Mouse (Mus musculus): ENCODE results near the gene Fpr1. TPM values are rescaled to one million over a fixed set of nuclear protein-coding genes. Genes with fewer than 3 reads are reported as not detected.

Gene Fpr1
- total RNA-seq (2015; ENCODE audit: low replicate concordance), result 5.0 and 13.4 TPM in 2 replicates
- total RNA-seq (2017; ENCODE audit: low replicate concordance), result 4.5 and 9.2 TPM in 2 replicates

DNA sequence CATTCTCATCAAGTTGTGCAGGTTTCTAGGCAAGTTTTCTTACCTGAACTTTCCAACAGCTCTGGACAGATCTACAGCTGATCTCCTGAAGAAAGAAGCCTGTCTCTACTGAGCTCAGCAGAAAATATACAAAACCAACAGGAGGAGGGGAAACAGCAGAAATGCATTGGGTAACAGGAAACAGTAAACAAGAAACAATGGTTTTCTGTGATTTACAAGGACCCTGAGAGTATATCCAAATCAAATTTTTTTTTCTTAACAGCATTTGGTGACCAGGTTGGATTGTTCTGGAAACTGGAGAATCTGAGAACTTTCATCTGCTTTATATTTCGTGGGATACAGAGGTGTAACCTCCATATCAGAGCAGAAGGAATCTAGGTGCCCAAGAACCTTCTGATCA is at the start of gene Fpr1:
Gene Fpr1, minus strand, starts transcription at position 101 of the 400 bp plus-strand sequence.
- no peak for ATAC-seq (replicated peaks; ENCODE audit: low FRiP score, poor library complexity, severe bottlenecking)

DNA sequence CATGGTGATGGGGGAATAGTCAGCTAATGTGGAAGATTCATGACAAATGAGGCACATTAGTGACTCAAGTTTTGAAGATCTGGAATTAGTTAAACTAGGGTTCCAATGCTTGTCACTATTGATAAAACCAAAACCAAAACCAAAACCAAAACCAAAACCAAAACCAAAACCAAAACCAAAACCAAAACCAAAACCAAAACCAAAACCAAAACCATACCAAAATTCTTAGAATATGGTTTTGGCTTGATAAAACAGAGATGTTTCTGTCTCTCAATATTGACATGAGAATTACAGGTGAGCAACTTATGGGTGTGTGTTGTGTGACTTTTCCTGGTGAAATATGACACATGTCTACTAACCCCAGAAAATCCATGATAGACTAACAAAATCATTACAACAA is 34.0 kb upstream of the Fpr1 start:
- no peak for ATAC-seq (replicated peaks; ENCODE audit: low FRiP score, poor library complexity, severe bottlenecking)

DNA sequence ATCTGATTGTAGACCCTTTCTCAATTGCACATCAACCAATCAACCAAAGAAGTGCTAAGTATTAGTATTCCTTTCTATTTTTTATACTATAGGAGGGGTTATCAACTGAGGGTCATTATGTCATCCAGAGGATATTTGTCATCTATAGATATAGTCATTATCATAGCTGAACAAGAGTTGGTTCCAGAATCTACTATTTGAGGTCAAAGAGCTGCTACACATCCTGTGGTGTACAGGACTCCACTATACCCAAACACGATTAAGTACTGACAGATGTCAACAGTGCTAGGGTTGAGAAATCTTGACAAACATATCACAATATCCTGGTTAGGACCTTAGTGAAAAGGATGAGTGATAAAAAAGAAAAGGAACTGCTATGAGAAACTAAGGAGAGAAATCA is 33.6 kb upstream of the Fpr1 start:
- ATAC-seq (replicated peaks; ENCODE audit: low FRiP score, poor library complexity, severe bottlenecking), result no peak

DNA sequence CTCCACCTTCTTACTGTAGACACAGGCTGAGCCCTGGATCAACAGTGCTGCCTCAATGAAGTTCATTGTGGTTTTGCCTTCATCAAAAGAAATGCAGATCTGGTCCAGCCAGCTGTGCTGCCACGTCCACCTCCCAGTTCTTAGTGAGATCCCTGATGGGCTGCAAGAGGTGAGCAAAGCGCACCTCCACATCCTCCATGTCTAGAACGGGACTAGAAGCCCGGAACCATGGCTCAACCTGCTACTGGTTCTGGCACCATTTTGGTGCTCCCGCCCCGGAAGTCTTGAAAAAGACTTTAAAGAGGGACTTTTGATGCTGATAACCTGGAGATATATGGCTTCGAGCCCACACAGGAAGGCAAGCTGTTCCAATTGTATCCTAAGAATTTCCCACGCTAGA is 28.9 kb upstream of the Fpr1 start:
- ATAC-seq (replicated peaks; ENCODE audit: low FRiP score, poor library complexity, severe bottlenecking), result 0 out of 2 replicates have a peak, but pooled peaks have one; percentile 54

DNA sequence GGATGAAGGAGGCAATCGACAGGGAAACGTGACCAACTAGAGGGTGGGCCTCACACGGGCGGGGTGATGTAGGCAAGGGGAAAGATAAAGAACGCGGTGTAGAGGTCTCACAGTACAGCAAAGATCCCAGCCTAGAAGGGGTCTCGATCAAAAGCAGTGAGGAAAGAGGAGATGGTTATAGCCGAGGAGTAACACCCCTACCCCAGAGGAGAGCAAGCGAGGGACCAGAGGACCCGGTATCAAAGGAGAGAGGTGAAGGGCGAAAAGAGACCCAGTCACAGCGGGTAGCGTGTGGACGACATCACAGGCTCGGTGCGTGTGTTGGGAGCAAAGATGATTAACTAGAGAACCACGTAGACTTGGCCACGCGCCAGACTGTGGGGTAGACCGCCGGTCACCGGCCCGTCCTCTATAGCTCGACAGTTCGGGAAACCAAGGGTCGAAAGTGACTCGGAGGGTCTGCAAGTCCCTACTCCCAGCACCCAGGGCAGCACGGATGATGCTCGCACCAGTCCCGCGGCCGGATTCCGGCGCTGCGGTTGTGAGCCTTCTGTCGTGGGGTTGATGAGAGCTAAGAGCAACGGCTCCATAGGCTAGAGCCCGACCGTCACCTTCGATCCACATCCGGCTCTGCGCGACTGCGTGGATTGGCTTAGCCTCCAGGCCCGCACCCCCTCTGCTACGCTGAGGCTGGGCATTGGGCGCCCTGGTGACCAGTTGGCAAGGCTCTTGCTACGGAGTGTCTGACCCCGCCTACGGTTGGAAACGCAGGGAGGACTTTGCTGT is 26.1 kb upstream of the Fpr1 start:
- ATAC-seq (replicated peaks; ENCODE audit: low FRiP score, poor library complexity, severe bottlenecking), result no peak

DNA sequence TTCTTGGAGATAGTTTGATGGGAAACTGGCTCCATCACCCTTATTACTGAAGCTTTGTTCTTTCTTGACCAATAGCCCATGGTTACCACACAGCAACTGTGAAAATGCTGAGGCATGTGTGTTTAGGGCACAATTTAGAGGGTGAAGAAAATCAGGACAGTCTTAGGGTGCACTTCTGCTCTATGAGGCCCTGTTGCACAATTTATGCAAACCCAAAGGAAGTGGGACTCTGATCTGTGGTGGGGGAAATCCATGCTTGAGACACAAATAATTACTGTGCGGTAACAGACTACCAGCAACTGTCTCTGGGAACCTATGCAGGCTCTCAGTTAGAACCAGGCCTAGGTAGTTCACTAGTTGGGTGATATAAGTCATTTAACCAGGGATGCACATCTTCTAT is 17.0 kb upstream of the Fpr1 start:
- no peak for ATAC-seq (replicated peaks; ENCODE audit: low FRiP score, poor library complexity, severe bottlenecking)

DNA sequence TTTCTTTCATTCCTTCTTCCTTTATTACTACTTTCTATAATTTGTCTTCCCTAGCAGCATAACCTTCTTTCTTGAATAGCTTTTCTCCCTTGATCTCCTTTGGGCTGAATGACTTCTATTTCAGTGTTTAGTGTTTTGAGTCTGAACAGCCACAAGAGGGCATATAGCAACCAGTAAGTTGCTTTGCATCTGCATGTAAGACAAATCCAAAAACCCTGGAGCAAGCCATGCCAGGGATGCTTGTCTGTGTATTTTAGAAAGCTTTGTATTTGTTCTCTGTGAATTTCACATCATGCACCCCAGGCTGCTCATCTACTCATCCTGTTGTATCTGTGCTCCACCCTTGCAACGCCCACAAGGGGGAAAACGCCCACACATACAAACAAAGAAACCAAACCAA is 15.5 kb upstream of the Fpr1 start:
- no peak for ATAC-seq (replicated peaks; ENCODE audit: low FRiP score, poor library complexity, severe bottlenecking)

DNA sequence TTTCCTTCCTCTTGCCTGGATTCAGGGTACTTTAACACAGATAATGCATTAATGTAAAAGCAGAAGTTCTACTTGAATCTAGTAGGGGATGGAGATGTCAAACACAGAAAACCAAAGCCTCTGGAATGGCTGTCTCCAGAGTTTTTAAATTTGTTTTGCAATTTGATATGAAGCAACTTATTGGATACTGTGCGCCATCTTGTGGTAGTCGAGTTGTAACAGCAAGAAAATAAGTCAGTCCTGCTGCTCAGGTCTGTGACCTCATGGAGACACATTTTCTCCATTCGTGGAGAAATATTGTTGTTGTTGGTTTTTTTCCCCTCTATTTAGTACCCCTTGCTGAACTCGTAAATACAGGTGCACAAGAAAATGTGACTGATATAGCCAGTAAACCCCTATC is 12.3 kb upstream of the Fpr1 start:
- no peak for ATAC-seq (replicated peaks; ENCODE audit: low FRiP score, poor library complexity, severe bottlenecking)

DNA sequence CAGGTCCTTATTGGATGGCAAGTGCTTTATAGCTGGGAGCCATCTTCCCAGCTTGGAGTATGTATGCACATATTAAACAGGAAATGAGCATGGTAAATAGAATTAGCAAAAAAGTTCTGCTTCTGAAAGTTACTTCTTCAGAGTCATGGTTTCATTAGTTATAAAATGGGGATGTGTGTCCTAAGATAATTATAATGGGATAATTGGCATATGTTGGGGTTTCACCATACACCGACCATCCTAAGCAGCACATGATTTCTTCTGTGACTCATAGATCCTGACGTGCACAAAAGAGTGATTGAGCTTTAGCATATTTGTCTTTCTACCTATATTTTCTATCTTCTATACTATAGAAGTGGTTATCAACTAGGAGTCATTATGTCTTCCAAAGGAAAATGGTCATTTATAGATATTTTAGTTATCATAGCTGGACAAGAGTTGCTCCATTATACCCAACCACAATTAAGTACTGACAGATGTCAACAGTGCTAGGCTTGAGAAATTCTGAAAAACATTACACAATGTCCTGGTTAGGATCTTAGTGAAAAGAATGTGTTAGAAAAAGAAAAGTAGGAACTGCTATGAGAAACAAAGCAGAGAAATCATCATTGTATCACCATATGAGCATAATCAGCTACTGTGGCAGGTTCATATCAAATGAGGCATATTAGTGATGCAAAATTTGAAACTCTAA is 6.1 kb upstream of the Fpr1 start:
- ATAC-seq (replicated peaks; ENCODE audit: low FRiP score, poor library complexity, severe bottlenecking), result no peak

DNA sequence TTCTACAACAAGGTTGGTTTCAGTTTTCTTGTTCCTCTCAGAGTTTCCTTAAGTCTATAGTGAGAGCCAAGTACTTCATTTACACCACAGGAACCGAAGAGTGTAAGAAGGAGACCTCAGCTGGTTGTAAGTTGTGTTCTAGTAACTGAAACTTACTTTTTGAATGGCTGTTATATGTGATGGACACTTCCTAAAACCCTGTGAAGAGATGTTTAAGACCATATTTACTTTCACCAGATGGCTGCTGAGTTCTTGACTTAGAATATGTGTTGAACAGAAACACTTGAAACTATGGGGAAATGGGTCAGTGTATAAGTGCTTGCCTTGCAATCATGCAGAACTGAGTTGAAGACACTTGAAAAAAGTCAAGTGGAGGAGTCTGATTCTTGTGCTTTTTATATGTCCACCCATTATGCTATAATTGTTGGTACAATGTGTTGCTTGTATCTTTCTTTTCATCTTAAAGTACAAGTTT is 4.1 kb upstream of the Fpr1 start, which contains the start of the genes Fpr2 and Fpr3:
Gene Fpr2, plus strand, starts transcription at position 51 of the 475 bp plus-strand sequence.
Gene Fpr3, plus strand, starts transcription at position 79 of the 475 bp plus-strand sequence.
- no peak for ATAC-seq (replicated peaks; ENCODE audit: low FRiP score, poor library complexity, severe bottlenecking)

DNA sequence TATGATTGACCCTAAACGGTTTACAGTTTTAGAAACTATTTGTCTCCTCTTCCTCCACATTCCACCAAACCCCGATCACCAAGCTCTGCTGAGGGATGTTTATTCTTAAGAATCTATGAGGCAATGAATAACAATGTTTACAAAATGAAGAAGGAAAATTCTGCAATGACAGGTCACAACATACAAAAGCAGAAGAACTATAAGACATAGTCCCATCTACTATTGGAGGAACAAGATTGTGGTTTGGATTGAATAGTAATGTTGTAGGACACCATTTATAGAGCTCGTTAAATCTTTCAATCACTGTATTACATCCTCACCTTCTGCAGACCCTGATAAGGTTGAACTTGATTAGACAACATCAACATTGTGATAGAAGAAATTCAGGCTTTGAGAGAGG is 1.1 kb downstream of the Fpr1 start:
- no peak for ATAC-seq (replicated peaks; ENCODE audit: low FRiP score, poor library complexity, severe bottlenecking)

DNA sequence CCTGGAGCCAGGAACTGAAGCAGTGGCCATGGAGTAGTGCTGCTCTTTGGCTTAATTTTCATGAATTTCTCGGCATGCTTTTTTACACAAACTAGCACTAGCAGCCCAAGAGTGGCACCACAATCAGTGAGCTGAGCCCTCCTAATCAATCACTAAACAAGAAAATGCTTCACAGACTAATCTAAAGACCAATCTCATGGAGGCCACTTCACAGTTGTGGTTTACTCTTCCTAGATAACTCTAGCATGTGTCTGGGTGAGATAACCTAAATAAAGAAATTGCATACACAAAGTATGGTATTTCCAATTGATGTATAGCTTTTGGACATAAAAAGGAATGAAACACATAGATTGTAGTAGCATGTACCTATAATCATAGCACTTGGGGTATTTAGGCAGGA is 4.4 kb downstream of the Fpr1 start:
- no peak for ATAC-seq (replicated peaks; ENCODE audit: low FRiP score, poor library complexity, severe bottlenecking)

DNA sequence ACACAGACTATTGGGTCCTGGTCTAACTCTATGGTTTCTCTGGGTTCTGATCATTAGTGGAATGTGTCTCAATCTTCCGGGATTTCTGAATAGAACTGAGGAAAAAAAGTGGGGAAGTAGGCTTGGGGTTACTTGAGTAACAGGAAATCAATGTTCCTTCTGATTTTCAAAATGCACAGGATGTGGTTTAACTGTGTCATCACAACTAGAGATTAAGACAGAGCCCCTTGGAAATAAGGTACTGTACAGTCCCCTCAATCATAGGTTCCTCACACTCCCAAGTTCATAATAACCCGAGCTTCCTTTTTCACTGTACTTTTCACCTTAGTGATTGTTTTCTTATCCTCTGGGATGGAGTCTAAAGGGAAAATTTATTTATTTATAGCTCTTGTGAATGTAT is 12.0 kb downstream of the Fpr1 start:
- no peak for ATAC-seq (replicated peaks; ENCODE audit: low FRiP score, poor library complexity, severe bottlenecking)

DNA sequence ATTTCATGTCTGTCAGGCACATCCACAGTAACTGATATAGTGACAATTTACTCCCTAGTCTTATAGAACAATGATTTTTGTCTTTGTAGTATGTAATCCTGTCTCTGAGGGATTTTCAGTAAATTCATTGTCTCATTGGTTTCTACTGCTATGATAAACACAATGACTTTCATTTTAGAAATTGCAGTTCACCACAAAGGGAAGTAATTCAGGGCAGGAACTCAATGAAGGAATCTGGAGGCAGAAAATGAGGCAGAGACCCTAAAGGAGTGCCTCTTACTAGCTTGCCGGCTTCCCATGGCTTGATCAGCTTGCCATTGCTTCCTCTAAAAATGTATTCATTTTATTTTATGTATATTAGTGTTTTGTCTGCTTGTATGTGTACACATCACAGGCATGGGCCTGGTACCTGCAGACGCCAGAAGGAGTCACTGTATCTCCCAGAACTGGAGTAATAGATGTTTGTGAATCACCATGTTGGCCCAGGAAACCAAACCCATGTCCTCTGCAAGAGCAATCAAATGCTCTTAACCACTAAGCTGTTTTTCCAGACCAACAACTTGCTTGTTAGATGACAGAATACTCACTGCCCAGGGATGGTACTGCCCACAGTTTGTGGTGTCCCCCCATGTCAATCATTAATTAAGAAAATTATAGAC is 12.7 kb downstream of the Fpr1 start:
- ATAC-seq (replicated peaks; ENCODE audit: low FRiP score, poor library complexity, severe bottlenecking), result no peak

DNA sequence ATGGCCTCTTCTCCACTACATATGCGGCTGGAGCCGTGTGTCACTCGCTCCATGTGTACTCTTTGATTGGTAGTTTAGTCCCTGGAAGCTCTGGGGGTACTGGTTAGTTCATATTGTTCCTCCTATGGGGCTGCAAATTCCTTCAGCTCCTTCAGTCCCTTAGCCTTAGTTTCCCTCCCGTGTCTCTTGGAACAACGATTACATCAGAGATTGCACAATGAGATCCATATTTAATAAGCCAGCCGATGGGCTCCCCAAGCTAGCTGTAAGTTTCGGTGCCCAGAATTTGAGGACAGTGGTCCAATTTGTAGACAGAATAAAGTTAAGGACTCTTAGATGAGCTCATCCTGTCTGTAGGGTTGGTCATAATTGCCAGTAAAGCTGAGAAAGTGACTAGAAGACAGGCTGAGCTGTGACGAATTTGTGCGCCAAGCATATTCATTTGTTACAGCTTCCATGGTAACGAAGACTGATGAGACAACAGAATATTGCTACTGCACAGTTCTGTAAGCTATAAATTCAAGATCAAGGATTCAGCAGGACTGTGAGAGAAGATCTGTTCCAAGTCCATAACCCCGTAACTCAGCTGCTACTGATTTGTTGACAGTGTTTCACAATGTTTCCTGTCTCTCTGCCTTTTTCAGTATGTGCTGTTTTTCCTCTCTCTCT is 16.8 kb downstream of the Fpr1 start:
- no peak for ATAC-seq (replicated peaks; ENCODE audit: low FRiP score, poor library complexity, severe bottlenecking)

DNA sequence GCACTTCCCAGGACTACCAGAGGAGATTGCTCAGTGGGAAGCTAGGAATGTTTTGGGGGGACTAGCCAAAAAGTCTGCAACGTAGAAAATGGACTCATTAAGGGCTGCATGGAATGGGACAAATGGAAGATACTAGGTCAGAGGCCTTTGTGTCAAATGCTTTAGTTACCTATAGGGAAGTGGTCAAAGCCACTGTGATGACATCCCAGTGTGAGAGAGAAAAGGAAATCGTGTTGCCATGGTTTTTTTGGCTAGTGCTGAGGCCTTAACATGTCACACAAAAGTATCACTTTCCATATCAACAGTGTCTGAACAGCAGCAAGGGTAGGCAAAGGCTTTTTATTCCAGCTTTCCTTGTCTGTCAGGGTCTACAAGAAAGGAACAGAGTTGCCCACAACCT is 18.6 kb downstream of the Fpr1 start:
- ATAC-seq (replicated peaks; ENCODE audit: low FRiP score, poor library complexity, severe bottlenecking), result no peak

DNA sequence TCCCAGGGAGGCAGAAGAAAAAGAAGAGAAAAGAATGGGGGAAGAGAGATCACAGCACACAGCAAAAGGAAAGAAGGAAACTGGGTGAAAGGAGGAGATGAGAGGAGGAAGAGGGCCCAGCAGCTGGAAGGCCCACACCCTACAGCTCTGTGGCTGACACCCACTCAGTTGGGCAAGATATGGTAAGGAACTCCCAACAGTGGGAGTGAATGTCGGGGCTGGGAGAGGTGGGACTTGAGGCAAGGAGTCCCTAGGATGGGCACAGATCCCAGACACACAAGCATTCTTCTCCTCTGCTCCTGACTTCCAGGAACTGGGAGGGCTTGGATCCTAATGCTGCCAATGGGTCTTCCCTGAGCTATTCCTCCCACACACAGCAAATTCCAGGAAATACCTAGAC is 21.4 kb downstream of the Fpr1 start:
- ATAC-seq (replicated peaks; ENCODE audit: low FRiP score, poor library complexity, severe bottlenecking), result no peak

DNA sequence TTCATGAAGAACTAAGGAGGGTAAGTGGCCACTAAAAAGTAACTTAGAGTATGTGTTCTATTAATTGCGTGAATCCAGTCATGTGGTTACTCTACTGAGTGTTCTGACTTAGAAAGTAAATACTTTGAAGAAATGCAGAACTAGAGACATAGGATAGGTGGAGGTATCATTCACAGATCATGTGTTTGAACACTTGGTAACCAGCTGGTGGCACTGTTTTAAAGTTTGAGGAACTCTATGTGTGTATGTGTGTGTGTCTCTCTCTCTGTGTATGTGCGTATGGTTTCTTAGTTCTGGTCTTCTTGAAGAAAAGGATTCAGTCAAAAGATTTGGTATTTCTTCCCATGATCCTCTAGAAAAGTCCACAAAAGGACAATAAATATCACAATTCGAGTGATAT is 23.6 kb downstream of the Fpr1 start:
- no peak for ATAC-seq (replicated peaks; ENCODE audit: low FRiP score, poor library complexity, severe bottlenecking)

DNA sequence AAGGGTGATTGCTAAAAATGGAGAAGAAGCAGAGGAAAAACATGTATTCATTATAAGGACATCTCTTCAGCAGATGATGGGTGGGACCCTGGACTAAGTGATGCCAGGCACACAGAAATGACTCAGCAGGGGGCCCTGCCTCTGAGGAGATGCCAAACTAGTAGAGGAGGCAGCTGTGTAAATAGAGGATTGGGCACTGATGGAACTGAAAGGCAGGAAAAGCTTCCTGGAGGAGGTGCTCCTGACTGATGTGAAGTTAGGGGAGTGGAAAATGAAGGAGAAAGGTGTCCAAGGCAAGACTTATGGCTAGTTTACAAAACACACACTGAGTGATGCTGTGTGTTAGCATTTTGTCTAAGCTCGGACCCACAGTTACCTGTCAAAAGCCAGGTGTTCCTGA is 26.3 kb downstream of the Fpr1 start:
- no peak for ATAC-seq (replicated peaks; ENCODE audit: low FRiP score, poor library complexity, severe bottlenecking)

DNA sequence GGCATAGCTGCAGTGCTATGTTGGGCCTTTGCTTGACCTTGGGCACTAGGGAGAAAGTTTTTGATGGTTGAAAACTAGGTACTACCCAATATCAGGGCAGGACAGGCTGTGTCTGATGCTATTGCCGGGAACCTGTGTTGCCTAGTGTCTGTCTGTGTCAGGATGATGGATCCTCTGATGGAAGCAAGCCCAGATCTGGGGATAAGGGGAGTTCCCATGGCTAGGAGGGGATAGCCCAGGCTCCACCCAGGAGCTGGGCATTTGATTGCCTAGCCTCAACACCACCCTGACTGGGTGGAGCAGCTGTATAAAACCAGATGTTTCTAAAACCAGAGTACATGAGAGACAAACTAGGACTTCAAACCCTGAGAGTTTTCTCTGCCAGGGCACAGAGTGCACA is 27.1 kb downstream of the Fpr1 start:
- ATAC-seq (replicated peaks; ENCODE audit: low FRiP score, poor library complexity, severe bottlenecking), result no peak
